Mouse (Mus musculus) heart, postnatal 0 days (tissue): ENCODE measurements around the gene Mcrip1.

Experiments used
- CTCF ChIP-seq: IDR thresholded peaks from 2 replicates; pipeline ENCODE4 v1.5.1; 2016; ENCODE audit warnings: antibody characterized with exemption, control low read depth, low read depth
- EP300 ChIP-seq: IDR thresholded peaks from 2 replicates; pipeline ENCODE4 v1.6.1; 2016; ENCODE audit warnings: antibody characterized with exemption, low read depth

- TF ChIP-seq CTCF = peak; percentile 32
- TF ChIP-seq EP300 = no peak
These were observed 2.1 kb downstream of the Mcrip1 start for GRCm38 (mm10) chr11:120547469-120547868.
